Mouse (Mus musculus) liver, postnatal 0 days (tissue): Measurements from ENCODE around the gene Pi4kb. TPM values are rescaled to one million over a fixed set of nuclear protein-coding genes. Genes with fewer than 3 reads are reported as not detected.
A peak's percentile ranks its signal among the peaks of the same experiment; 100 is the strongest.
"Not testable (repeated sequence)": the region's sequence is repeated elsewhere in the genome, so short reads cannot be mapped to it uniquely, and the experiment has no call there.

Experiments used
- ATAC-seq: fragments of 200-750 bp; cut with Nextera tagmentation; 2 replicates; pipeline ENCODE4 v1.8.0; 2017; ENCODE audit warnings: mild to moderate bottlenecking, moderate library complexity
- DNase-seq: peaks from one replicate; pipeline ENCODE4 v3.0.0-alpha.2; 2016
- H3K27ac ChIP-seq: fragments of 300-500 bp; sonication (generic); 2 replicates; pipeline ENCODE4 v1.5.1; 2014; ENCODE audit warnings: antibody characterized with exemption, moderate library complexity, mild to moderate bottlenecking, low read depth
- H3K27me3 ChIP-seq: fragments of 300-500 bp; sonication (generic); 2 replicates; pipeline ENCODE4 v1.6.1; 2014; ENCODE audit warnings: low read length, control low read depth, mixed read lengths; ENCODE audit not compliant: insufficient read depth
- H3K36me3 ChIP-seq: fragments of 300-500 bp; sonication (generic); replicated peaks from 2 replicates; pipeline ENCODE4 v1.6.1; 2014; ENCODE audit warnings: mild to moderate bottlenecking, control low read depth, low read length, moderate library complexity, mixed read lengths; ENCODE audit not compliant: insufficient read depth
- H3K4me1 ChIP-seq: fragments of 300-500 bp; sonication (generic); 2 replicates; pipeline ENCODE4 v1.6.1; 2014; ENCODE audit warnings: antibody characterized with exemption, mild to moderate bottlenecking, control low read depth; ENCODE audit not compliant: insufficient read depth
- H3K4me2 ChIP-seq: fragments of 300-500 bp; sonication (generic); 2 replicates; pipeline ENCODE4 v1.6.1; 2014; ENCODE audit warnings: low read depth, mild to moderate bottlenecking, low read length, moderate library complexity, mixed read lengths
- H3K4me3 ChIP-seq: fragments of 300-500 bp; sonication (generic); 2 replicates; pipeline ENCODE4 v1.5.1; 2014; ENCODE audit warnings: low read depth, low read length
- H3K9ac ChIP-seq: fragments of 300-500 bp; sonication (generic); replicated peaks from 2 replicates; pipeline ENCODE4 v1.6.1; 2014; ENCODE audit warnings: mild to moderate bottlenecking, moderate library complexity
- H3K9me3 ChIP-seq: fragments of 300-500 bp; sonication (generic); 2 replicates; pipeline ENCODE4 v1.6.1; 2016; ENCODE audit warnings: mild to moderate bottlenecking, control low read depth, low read length, mixed read lengths
- CTCF ChIP-seq: sonication (generic); IDR thresholded peaks from 2 replicates; pipeline ENCODE4 v1.5.1; 2016; ENCODE audit warnings: antibody characterized with exemption, low read depth
- EP300 ChIP-seq: IDR thresholded peaks from 2 replicates; pipeline ENCODE4 v1.6.1; 2016; ENCODE audit warnings: antibody characterized with exemption, low read depth, mild to moderate bottlenecking
- WGBS: fragments of 180-500 bp; shearing (Covaris S2); extraction: QIAGEN DNeasy Blood & Tissue Kit; methylation state at CpG from one replicate; pipeline ENCODE4 v1.1.7; 2014; ENCODE audit not compliant: insufficient replicate concordance; 5-methylcytosine and 5-hydroxymethylcytosine counted together
- polyA plus RNA-seq: library from polyadenylated mRNA; unstranded; fragments of >200 nt; fragmentation: Nextera tagmentation; extraction: Ambion mirVana; gene quantifications from 2 replicates; pipeline ENCODE4 v1.2.1, GENCODE M21; 2015

The Pi4kb gene
- polyA plus RNA-seq, 1 experiment from 2014 or later, result 5.4 TPM

DNA sequence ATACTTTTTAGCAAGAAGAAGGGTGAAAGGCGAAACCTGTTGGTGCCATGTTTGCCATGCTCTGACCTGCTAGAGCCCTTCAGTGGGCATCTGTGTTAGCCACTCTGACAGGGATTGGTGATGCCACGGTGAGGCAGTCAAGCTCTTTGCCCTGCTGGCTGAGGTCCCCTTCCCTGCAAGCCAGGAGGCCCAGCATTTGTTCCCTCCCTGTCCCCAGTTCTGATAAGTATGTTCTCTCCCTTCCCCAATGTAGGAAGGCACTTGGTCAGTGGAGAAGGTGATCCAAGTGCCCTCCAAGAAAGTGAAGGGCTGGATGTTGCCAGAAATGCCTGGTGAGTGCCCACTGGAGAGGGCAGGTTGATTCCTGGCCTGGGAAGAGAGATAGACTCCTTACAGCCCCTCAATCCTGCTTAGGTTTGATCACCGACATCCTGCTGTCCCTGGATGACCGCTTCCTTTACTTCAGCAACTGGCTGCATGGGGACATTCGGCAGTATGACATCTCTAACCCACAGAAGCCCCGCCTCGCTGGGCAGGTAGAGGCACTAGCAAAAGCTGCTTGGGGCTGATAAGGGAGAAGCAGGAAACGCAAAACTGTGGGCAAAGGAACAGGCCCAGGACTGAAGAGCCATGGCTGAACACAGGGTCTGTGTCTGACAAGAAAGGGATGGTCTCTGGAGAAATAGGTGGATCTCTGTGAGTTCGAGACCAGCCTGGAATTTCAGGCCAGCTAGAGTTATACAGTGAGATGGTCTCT lies 32.1 kb upstream of the Pi4kb start:
- H3K9me3 ChIP-seq, H3K36me3 ChIP-seq, H3K27me3 ChIP-seq, H3K4me1 ChIP-seq, H3K9ac ChIP-seq, H3K4me2 ChIP-seq, H3K4me3 ChIP-seq: not testable (repeated sequence)
- DNase-seq (peak; percentile 72), ATAC-seq (peak; percentile 92)
- WGBS, result 46% methylated on average over 8 of the region's 9 CpGs
- TF ChIP-seq EP300, result peak; percentile 86
- H3K27ac ChIP-seq, result peak overlapping the region; percentile 64; the same call in 1 of the 2 replicates

- 29% methylated on average over 4 of the region's 4 CpGs for WGBS
- peak; percentile 40 for ATAC-seq
- H3K4me3 ChIP-seq, H3K27me3 ChIP-seq, H3K36me3 ChIP-seq, H3K9me3 ChIP-seq, H3K4me1 ChIP-seq, H3K4me2 ChIP-seq, H3K9ac ChIP-seq, DNase-seq: not testable (repeated sequence)
- peak overlapping the region; percentile 7; the same call in 1 of the 2 replicates for H3K27ac ChIP-seq
- TF ChIP-seq CTCF, result peak; percentile 77
These were observed 30.8 kb upstream of the Pi4kb start for GRCm38 (mm10) chr3:94943706-94944105.

- Histone ChIP-seq H3K9me3 (no peaks in the 10 kb centered on the region), H3K27ac (no peak overlapping the region), H3K27me3 (no peaks in the 10 kb centered on the region), H3K36me3 (no peaks in the 10 kb centered on the region), H3K4me1 (peaks cover 10% of the 10 kb centered on the region), H3K4me3 (no peak overlapping the region), H3K4me2 (no peak overlapping the region), H3K9ac (no peak overlapping the region)
- ATAC-seq (no peak), DNase-seq (no peak)
- WGBS, result 60% methylated on average over 3 of the region's 3 CpGs
- TF ChIP-seq EP300 (no peak), CTCF (peak; percentile 78)
These were observed 26.4 kb upstream of the Pi4kb start for GRCm38 (mm10) chr3:94948066-94948614.

GRCm38 (mm10) chr3:94949645-94950044 lies 24.9 kb upstream of the Pi4kb start:
- no peak for TF ChIP-seq CTCF
- TF ChIP-seq EP300, result no peak
- 31% methylated on average over 3 of the region's 3 CpGs for WGBS
- peak; percentile 30 for ATAC-seq
- H3K4me1 ChIP-seq, result peaks cover 14% of the 10 kb centered on the region
- H3K4me3 ChIP-seq, result no peak overlapping the region
- H3K4me2 ChIP-seq, result no peak overlapping the region
- H3K27ac ChIP-seq, result peak overlapping the region; percentile 46; the same call in 1 of the 2 replicates
- no peak overlapping the region for H3K9ac ChIP-seq
- H3K27me3 ChIP-seq, result no peaks in the 10 kb centered on the region
- no peaks in the 10 kb centered on the region for H3K9me3 ChIP-seq
- DNase-seq, result peak; percentile 43
- H3K36me3 ChIP-seq, result no peaks in the 10 kb centered on the region

GRCm38 (mm10) chr3:94952806-94953205 lies 21.7 kb upstream of the Pi4kb start:
- H3K4me1 ChIP-seq, result peaks cover 16% of the 10 kb centered on the region
- TF ChIP-seq EP300 (no peak), CTCF (no peak)
- 69% methylated on average over 5 of the region's 5 CpGs for WGBS
- H3K4me3 ChIP-seq, result peak overlapping the region; percentile 87
- no peak for DNase-seq
- no peaks in the 10 kb centered on the region for H3K27me3 ChIP-seq
- H3K36me3 ChIP-seq, result peaks cover 21% of the 10 kb centered on the region
- H3K9me3 ChIP-seq, result no peaks in the 10 kb centered on the region
- H3K9ac ChIP-seq, result no peak overlapping the region
- ATAC-seq, result no peak
- peak overlapping the region; percentile 96 for H3K4me2 ChIP-seq
- no peak overlapping the region for H3K27ac ChIP-seq

GRCm38 (mm10) chr3:94953384-94953763 lies 21.2 kb upstream of the Pi4kb start:
- no peaks in the 10 kb centered on the region for H3K27me3 ChIP-seq
- peak overlapping the region; percentile 87 for H3K4me3 ChIP-seq
- no peak for DNase-seq
- H3K36me3 ChIP-seq, result peaks cover 27% of the 10 kb centered on the region
- H3K9me3 ChIP-seq, result no peaks in the 10 kb centered on the region
- H3K9ac ChIP-seq, result peak overlapping the region; percentile 70
- 10% methylated on average over 9 of the region's 9 CpGs for WGBS
- H3K4me2 ChIP-seq, result peak overlapping the region; percentile 96
- peak overlapping the region; percentile 85 for H3K27ac ChIP-seq
- ATAC-seq, result no peak
- peaks cover 16% of the 10 kb centered on the region for H3K4me1 ChIP-seq
- TF ChIP-seq CTCF (no peak), EP300 (no peak)
